Mouse (Mus musculus): ENCODE results near the gene Nkx6-2. TPM values are rescaled to one million over a fixed set of nuclear protein-coding genes. Genes with fewer than 3 reads are reported as not detected.

Nkx6-2 gene
- polyA plus RNA-seq, 1 experiment from 2014 or later = 4.2 TPM

- Histone ChIP-seq H3K4me1 (ENCODE audit: control insufficient read depth, insufficient read depth, low read length) (no peaks in the 10 kb centered on the region), H3K4me2 (ENCODE audit: low read depth, low read length) (no peak overlapping the region), H3K36me3 (replicated peaks; ENCODE audit: control insufficient read depth, insufficient read depth, low read depth, low read length) (no peaks in the 10 kb centered on the region; the same call in 1 of the 2 replicates), H3K9ac (replicated peaks; ENCODE audit: low read length) (no peak overlapping the region), H3K4me3 (ENCODE audit: low read depth, low read length) (no peak overlapping the region), H3K27me3 (ENCODE audit: control insufficient read depth, insufficient read depth, low read length) (no peaks in the 10 kb centered on the region), H3K27ac (replicated peaks; ENCODE audit: low read depth, low read length) (no peak overlapping the region), H3K9me3 (replicated peaks; ENCODE audit: control insufficient read depth, low read length) (no peaks in the 10 kb centered on the region)
- DNase-seq (ENCODE audit: low spot score) (no peak), ATAC-seq (replicated peaks; ENCODE audit: insufficient number of reproducible peaks, low FRiP score, low TSS enrichment, low read depth) (no peak)
- 87% methylated on average over 6 of the region's 6 CpGs for WGBS
Measured at GRCm38 (mm10) chr7:139541422-139541821, 41.2 kb downstream of the Nkx6-2 start.

- Histone ChIP-seq H3K27ac (replicated peaks; ENCODE audit: low read depth, low read length) (no peak overlapping the region), H3K27me3 (ENCODE audit: control insufficient read depth, insufficient read depth, low read length) (no peaks in the 10 kb centered on the region), H3K4me2 (ENCODE audit: low read depth, low read length) (no peak overlapping the region), H3K36me3 (replicated peaks; ENCODE audit: control insufficient read depth, insufficient read depth, low read depth, low read length) (no peaks in the 10 kb centered on the region; the same call in 1 of the 2 replicates), H3K4me1 (ENCODE audit: control insufficient read depth, insufficient read depth, low read length) (no peaks in the 10 kb centered on the region), H3K9me3 (replicated peaks; ENCODE audit: control insufficient read depth, low read length) (no peaks in the 10 kb centered on the region), H3K9ac (replicated peaks; ENCODE audit: low read length) (no peak overlapping the region), H3K4me3 (ENCODE audit: low read depth, low read length) (no peak overlapping the region)
- WGBS = 72% methylated on average over 1 of the region's 1 CpGs
- ATAC-seq (replicated peaks; ENCODE audit: insufficient number of reproducible peaks, low FRiP score, low TSS enrichment, low read depth) = no peak
- DNase-seq (ENCODE audit: low spot score) = no peak
Measured at GRCm38 (mm10) chr7:139540601-139541000, 42.0 kb downstream of the Nkx6-2 start.

GRCm38 (mm10) chr7:139538541-139538940 is 44.1 kb downstream of the Nkx6-2 start:
- Histone ChIP-seq H3K4me1 (ENCODE audit: control insufficient read depth, insufficient read depth, low read length) (no peaks in the 10 kb centered on the region), H3K27me3 (ENCODE audit: control insufficient read depth, insufficient read depth, low read length) (no peaks in the 10 kb centered on the region), H3K9ac (replicated peaks; ENCODE audit: low read length) (no peak overlapping the region), H3K36me3 (replicated peaks; ENCODE audit: control insufficient read depth, insufficient read depth, low read depth, low read length) (no peaks in the 10 kb centered on the region; the same call in 1 of the 2 replicates), H3K4me3 (ENCODE audit: low read depth, low read length) (no peak overlapping the region), H3K4me2 (ENCODE audit: low read depth, low read length) (no peak overlapping the region), H3K27ac (replicated peaks; ENCODE audit: low read depth, low read length) (no peak overlapping the region), H3K9me3 (replicated peaks; ENCODE audit: control insufficient read depth, low read length) (no peaks in the 10 kb centered on the region)
- no peak for ATAC-seq (replicated peaks; ENCODE audit: insufficient number of reproducible peaks, low FRiP score, low TSS enrichment, low read depth)
- DNase-seq (ENCODE audit: low spot score) = no peak
- 82% methylated on average over 2 of the region's 2 CpGs for WGBS

- no peaks in the 10 kb centered on the region for H3K27me3 ChIP-seq (ENCODE audit: control insufficient read depth, insufficient read depth, low read length)
- H3K9ac ChIP-seq (replicated peaks; ENCODE audit: low read length) = no peak overlapping the region
- no peak overlapping the region for H3K4me2 ChIP-seq (ENCODE audit: low read depth, low read length)
- no peak for ATAC-seq (replicated peaks; ENCODE audit: insufficient number of reproducible peaks, low FRiP score, low TSS enrichment, low read depth)
- H3K36me3 ChIP-seq (replicated peaks; ENCODE audit: control insufficient read depth, insufficient read depth, low read depth, low read length) = no peaks in the 10 kb centered on the region; the same call in 1 of the 2 replicates
- 89% methylated on average over 9 of the region's 9 CpGs for WGBS
- H3K9me3 ChIP-seq (replicated peaks; ENCODE audit: control insufficient read depth, low read length) = no peaks in the 10 kb centered on the region
- H3K4me3 ChIP-seq (ENCODE audit: low read depth, low read length) = no peak overlapping the region
- DNase-seq (ENCODE audit: low spot score) = no peak
- H3K4me1 ChIP-seq (ENCODE audit: control insufficient read depth, insufficient read depth, low read length) = no peaks in the 10 kb centered on the region
- no peak overlapping the region for H3K27ac ChIP-seq (replicated peaks; ENCODE audit: low read depth, low read length)
Measured at GRCm38 (mm10) chr7:139537831-139538230, 44.8 kb downstream of the Nkx6-2 start.

- 98% methylated on average over 2 of the region's 2 CpGs for WGBS
- ATAC-seq (replicated peaks; ENCODE audit: insufficient number of reproducible peaks, low FRiP score, low TSS enrichment, low read depth) = no peak
Measured at GRCm38 (mm10) chr7:139536831-139537230, 45.8 kb downstream of the Nkx6-2 start.

GRCm38 (mm10) chr7:139536331-139536730 is 46.3 kb downstream of the Nkx6-2 start:
- no peak overlapping the region for H3K9ac ChIP-seq (replicated peaks; ENCODE audit: low read length)
- H3K9me3 ChIP-seq (replicated peaks; ENCODE audit: control insufficient read depth, low read length) = no peaks in the 10 kb centered on the region
- no peak overlapping the region for H3K4me3 ChIP-seq (ENCODE audit: low read depth, low read length)
- no peak for DNase-seq (ENCODE audit: low spot score)
- no peak overlapping the region for H3K4me2 ChIP-seq (ENCODE audit: low read depth, low read length)
- WGBS = 80% methylated on average over 5 of the region's 5 CpGs
- no peaks in the 10 kb centered on the region for H3K4me1 ChIP-seq (ENCODE audit: control insufficient read depth, insufficient read depth, low read length)
- H3K36me3 ChIP-seq (replicated peaks; ENCODE audit: control insufficient read depth, insufficient read depth, low read depth, low read length) = no peaks in the 10 kb centered on the region; the same call in 1 of the 2 replicates
- no peak for ATAC-seq (replicated peaks; ENCODE audit: insufficient number of reproducible peaks, low FRiP score, low TSS enrichment, low read depth)
- no peak overlapping the region for H3K27ac ChIP-seq (replicated peaks; ENCODE audit: low read depth, low read length)
- H3K27me3 ChIP-seq (ENCODE audit: control insufficient read depth, insufficient read depth, low read length) = no peaks in the 10 kb centered on the region

More at GRCm38 (mm10) chr7:139536831-139537230, 45.8 kb downstream of the Nkx6-2 start:
- no peak overlapping the region for H3K9ac ChIP-seq (replicated peaks; ENCODE audit: low read length)
- no peaks in the 10 kb centered on the region for H3K27me3 ChIP-seq (ENCODE audit: control insufficient read depth, insufficient read depth, low read length)
- no peak overlapping the region for H3K4me2 ChIP-seq (ENCODE audit: low read depth, low read length)
- H3K27ac ChIP-seq (replicated peaks; ENCODE audit: low read depth, low read length) = no peak overlapping the region
- no peak for DNase-seq (ENCODE audit: low spot score)
- no peaks in the 10 kb centered on the region for H3K9me3 ChIP-seq (replicated peaks; ENCODE audit: control insufficient read depth, low read length)
- H3K4me3 ChIP-seq (ENCODE audit: low read depth, low read length) = no peak overlapping the region
- no peaks in the 10 kb centered on the region for H3K4me1 ChIP-seq (ENCODE audit: control insufficient read depth, insufficient read depth, low read length)
- no peaks in the 10 kb centered on the region; the same call in 1 of the 2 replicates for H3K36me3 ChIP-seq (replicated peaks; ENCODE audit: control insufficient read depth, insufficient read depth, low read depth, low read length)

GRCm38 (mm10) chr7:139531428-139531801 is 51.2 kb downstream of the Nkx6-2 start:
- H3K27me3 ChIP-seq (ENCODE audit: control insufficient read depth, insufficient read depth, low read length) = no peaks in the 10 kb centered on the region
- H3K4me2 ChIP-seq (ENCODE audit: low read depth, low read length) = no peak overlapping the region
- H3K9ac ChIP-seq (replicated peaks; ENCODE audit: low read length) = no peak overlapping the region
- H3K4me3 ChIP-seq (ENCODE audit: low read depth, low read length) = no peak overlapping the region
- H3K27ac ChIP-seq (replicated peaks; ENCODE audit: low read depth, low read length) = no peak overlapping the region
- H3K36me3 ChIP-seq (replicated peaks; ENCODE audit: control insufficient read depth, insufficient read depth, low read depth, low read length) = no peaks in the 10 kb centered on the region
- H3K4me1 ChIP-seq (ENCODE audit: control insufficient read depth, insufficient read depth, low read length) = no peaks in the 10 kb centered on the region
- DNase-seq (ENCODE audit: low spot score) = no peak
- no peaks in the 10 kb centered on the region for H3K9me3 ChIP-seq (replicated peaks; ENCODE audit: control insufficient read depth, low read length)
- WGBS = 67% methylated on average over 4 of the region's 4 CpGs
- ATAC-seq (replicated peaks; ENCODE audit: insufficient number of reproducible peaks, low FRiP score, low TSS enrichment, low read depth) = no peak

GRCm38 (mm10) chr7:139530591-139531427 is 51.8 kb downstream of the Nkx6-2 start:
- Histone ChIP-seq H3K27ac (replicated peaks; ENCODE audit: low read depth, low read length) (no peak overlapping the region), H3K36me3 (replicated peaks; ENCODE audit: control insufficient read depth, insufficient read depth, low read depth, low read length) (no peaks in the 10 kb centered on the region), H3K4me3 (ENCODE audit: low read depth, low read length) (no peak overlapping the region), H3K9me3 (replicated peaks; ENCODE audit: control insufficient read depth, low read length) (no peaks in the 10 kb centered on the region), H3K27me3 (ENCODE audit: control insufficient read depth, insufficient read depth, low read length) (no peaks in the 10 kb centered on the region), H3K4me1 (ENCODE audit: control insufficient read depth, insufficient read depth, low read length) (no peaks in the 10 kb centered on the region), H3K9ac (replicated peaks; ENCODE audit: low read length) (no peak overlapping the region), H3K4me2 (ENCODE audit: low read depth, low read length) (no peak overlapping the region)
- DNase-seq (ENCODE audit: low spot score) (peak; percentile 7), ATAC-seq (replicated peaks; ENCODE audit: insufficient number of reproducible peaks, low FRiP score, low TSS enrichment, low read depth) (0 out of 2 replicates have a peak, but pooled peaks have one; percentile 24)
- 45% methylated on average over 16 of the region's 16 CpGs for WGBS
